Mouse (Mus musculus): ENCODE results near the gene Tmem253. TPM values are rescaled to one million over a fixed set of nuclear protein-coding genes. Genes with fewer than 3 reads are reported as not detected.

Gene Tmem253
- polyA plus RNA-seq, 1 experiment from 2014 or later = 1.5 TPM

DNA sequence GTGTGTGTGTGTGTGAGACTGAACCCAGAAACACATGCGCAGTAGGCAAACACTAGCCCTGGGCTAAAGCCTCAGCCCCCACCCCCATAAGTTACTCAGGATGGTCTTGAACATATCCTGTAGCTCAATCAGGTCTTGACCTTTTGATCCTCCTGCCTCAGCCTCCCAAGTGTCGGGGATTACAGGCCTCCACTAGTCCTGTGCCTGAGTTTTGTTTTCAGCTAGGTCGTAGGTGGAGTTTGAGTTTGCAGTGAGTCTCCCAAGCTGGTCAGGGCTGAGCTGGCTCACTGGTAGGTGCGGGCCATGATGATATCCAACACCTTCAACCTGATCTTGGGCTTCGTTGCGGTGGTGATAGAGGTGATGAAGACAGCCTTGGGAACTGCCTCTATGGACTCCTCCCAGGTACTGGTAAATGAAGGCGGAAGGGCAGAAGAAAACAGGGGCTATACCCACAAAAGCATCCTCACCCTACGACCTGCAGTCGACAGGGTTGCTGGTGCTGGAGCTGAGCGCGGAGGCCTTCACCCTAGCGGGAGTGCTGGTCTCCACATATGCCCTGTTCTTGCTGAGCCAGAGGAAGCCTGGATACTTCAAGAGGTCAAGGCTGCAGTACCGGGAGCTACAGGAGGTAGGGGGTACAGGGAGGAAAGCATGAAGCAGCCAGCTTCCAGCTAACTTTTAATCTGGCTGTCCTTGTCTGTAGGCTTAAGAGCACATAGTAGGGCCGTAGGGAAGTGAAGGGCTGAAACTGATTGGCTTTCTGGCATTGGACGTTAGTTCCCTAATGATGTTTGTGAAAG, 3.0 kb downstream of the Tmem253 start:
- Histone ChIP-seq H3K4me1 (ENCODE audit: control insufficient read depth in 2 of 2, insufficient read depth in 2 of 2, low read length in 2 of 2) (peaks cover 17 to 44% of the 10 kb centered on the region in 2 experiments), H3K36me3 (ENCODE audit: control insufficient read depth, insufficient read depth, low read length) (no peaks in the 10 kb centered on the region), H3K27ac (replicated peaks in 1 of 2; ENCODE audit: control insufficient read depth in 1 of 2, insufficient read depth in 1 of 2, low read depth in 2 of 2, low read length in 2 of 2) (peak overlapping the region in 1 of 2 experiments; percentile 100; a peak in 1 of 4 replicates), H3K9me3 (ENCODE audit: control insufficient read depth, low read length) (no peaks in the 10 kb centered on the region), H3K27me3 (ENCODE audit: control insufficient read depth, insufficient read depth, low read length) (no peaks in the 10 kb centered on the region), H3K4me2 (ENCODE audit: low read length) (peak overlapping the region; percentile 87), H3K4me3 (ENCODE audit: control insufficient read depth in 1 of 2, insufficient read depth in 1 of 2, low read depth in 1 of 2, low read length in 2 of 2) (peak overlapping the region in 1 of 2 experiments; percentile 67; a peak in 2 of 4 replicates), H3K9ac (ENCODE audit: low read length) (peak overlapping the region; percentile 96)
- ATAC-seq (ENCODE audit: insufficient number of reproducible peaks, insufficient read depth, low FRiP score, low read depth) = no peak
- WGBS = 84% methylated on average over 15 of the region's 15 CpGs

DNA sequence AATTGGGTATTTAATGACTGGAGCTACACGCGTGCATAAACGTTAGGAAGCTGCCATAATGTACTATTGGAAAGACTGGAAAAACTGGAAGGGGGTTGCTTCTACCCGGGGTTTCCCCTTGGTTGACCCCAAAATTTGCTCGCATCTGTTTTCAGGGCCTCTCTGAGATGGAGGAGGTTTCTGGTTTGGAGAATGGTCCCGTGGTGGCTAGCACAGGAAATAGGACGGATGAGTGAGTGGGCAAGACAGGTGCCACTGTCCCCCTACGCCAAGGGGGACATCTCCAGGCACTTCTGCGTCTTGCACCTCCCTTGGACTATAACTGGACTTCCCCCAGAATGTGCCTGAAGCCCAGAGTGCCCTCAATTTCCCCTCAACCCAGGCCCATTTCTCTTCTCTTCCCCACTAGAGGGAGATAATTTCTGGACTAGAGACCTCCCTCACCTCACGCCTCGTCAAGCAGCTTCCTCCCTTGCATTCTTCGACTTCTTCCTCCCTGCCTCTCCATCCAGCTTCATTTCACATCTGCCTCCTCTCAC, 3.7 kb downstream of the Tmem253 start:
- Histone ChIP-seq H3K9me3 (ENCODE audit: control insufficient read depth, low read length) (no peaks in the 10 kb centered on the region), H3K4me3 (ENCODE audit: control insufficient read depth in 1 of 2, insufficient read depth in 1 of 2, low read depth in 1 of 2, low read length in 2 of 2) (peak overlapping the region; percentile 63 to 67), H3K4me2 (ENCODE audit: low read length) (peak overlapping the region; percentile 87), H3K9ac (ENCODE audit: low read length) (peak overlapping the region; percentile 96), H3K36me3 (ENCODE audit: control insufficient read depth, insufficient read depth, low read length) (no peaks in the 10 kb centered on the region), H3K27me3 (ENCODE audit: control insufficient read depth, insufficient read depth, low read length) (no peaks in the 10 kb centered on the region), H3K27ac (replicated peaks in 1 of 2; ENCODE audit: control insufficient read depth in 1 of 2, insufficient read depth in 1 of 2, low read depth in 2 of 2, low read length in 2 of 2) (peak overlapping the region; percentile 84 to 100), H3K4me1 (ENCODE audit: control insufficient read depth in 2 of 2, insufficient read depth in 2 of 2, low read length in 2 of 2) (peaks cover 18 to 46% of the 10 kb centered on the region in 2 experiments)
- ATAC-seq (ENCODE audit: insufficient number of reproducible peaks, insufficient read depth, low FRiP score, low read depth) = 0 out of 2 replicates have a peak, but pooled peaks have one; percentile 0
- 32% methylated on average over 12 of the region's 12 CpGs for WGBS

DNA sequence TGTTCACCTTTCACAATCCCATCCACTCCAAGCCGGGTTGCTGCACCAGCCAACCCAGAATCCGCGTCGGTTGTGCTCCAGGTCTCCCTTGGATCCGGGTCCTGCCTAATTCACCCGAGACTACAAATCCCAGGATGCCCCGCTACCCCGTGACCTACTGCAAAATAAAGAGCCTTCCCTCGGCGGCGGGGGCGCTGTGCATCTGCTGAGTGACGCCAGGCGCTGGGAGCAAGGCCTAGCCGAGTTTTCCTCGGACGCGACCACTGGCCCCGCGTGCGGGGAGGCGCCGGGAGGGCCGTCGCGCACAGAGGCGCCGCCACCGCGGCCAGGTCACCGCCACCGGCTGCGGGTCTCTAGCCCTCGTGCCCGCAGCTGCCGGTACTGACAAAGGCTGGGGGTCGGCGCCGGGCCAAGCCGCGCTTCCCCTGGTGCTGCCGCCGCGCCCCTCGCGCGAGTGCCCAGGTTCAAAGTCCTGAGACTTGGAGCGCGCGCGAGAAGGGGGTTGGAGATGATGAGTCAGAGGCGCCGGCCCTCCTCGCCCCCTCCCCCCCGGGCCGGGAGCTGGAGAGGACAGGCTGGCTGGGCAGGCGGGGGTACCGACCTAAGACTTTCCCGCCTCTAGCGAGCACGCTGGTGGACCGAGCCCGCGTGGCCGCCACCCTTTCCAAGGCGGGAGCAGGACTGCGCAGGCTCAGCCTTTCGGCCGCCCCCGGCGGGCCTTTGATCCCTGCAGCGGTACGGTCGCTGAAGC, 4.3 kb downstream of the Tmem253 start:
- Histone ChIP-seq H3K27ac (replicated peaks in 1 of 2; ENCODE audit: control insufficient read depth in 1 of 2, insufficient read depth in 1 of 2, low read depth in 2 of 2, low read length in 2 of 2) (peak overlapping the region; percentile 100), H3K9ac (ENCODE audit: low read length) (peak overlapping the region; percentile 96), H3K9me3 (ENCODE audit: control insufficient read depth, low read length) (no peaks in the 10 kb centered on the region), H3K36me3 (ENCODE audit: control insufficient read depth, insufficient read depth, low read length) (no peaks in the 10 kb centered on the region), H3K27me3 (ENCODE audit: control insufficient read depth, insufficient read depth, low read length) (no peaks in the 10 kb centered on the region), H3K4me1 (ENCODE audit: control insufficient read depth in 2 of 2, insufficient read depth in 2 of 2, low read length in 2 of 2) (peaks cover 18 to 46% of the 10 kb centered on the region in 2 experiments), H3K4me2 (ENCODE audit: low read length) (peak overlapping the region; percentile 87), H3K4me3 (ENCODE audit: control insufficient read depth in 1 of 2, insufficient read depth in 1 of 2, low read depth in 1 of 2, low read length in 2 of 2) (peak overlapping the region; percentile 67 to 72)
- peak; percentile 88 for ATAC-seq (ENCODE audit: insufficient number of reproducible peaks, insufficient read depth, low FRiP score, low read depth)
- under 1% methylated on average over 74 of the region's 74 CpGs for WGBS

DNA sequence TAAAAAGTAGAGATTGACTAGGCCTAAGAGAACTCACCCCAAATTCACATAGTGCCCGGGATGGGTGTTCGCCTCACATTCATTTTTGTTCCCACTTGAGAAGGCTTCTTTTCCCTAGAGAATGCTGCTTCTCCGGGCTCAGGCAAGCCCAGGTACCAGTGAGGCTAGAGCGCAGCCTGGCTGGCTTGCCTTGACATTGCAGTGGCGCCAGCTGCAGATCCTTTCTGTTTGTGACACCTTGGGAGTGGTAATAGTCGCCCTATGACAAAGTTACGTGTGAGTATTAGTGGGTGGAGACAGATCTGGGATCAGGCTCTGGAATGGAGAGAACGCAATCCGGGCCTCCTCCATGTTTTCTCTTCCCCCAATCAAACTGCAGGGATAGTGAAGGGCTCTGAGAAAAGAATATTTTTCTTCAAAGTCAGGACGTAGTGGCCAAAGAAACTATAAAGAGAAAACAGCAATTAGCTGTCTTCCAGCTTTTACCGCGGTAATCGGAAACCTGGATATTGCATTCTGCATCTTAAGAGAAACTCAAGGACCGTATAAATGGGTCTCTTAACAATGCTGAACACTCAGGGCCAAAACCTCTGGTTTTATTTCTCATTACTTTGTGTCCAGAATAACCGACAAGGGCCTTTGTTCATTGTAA, 5.2 kb downstream of the Tmem253 start, which contains the start of gene Zfp219:
Zfp219 (minus strand) TSS at position 248 of the 652 bp plus-strand sequence.
- WGBS = 8% methylated on average over 15 of the region's 15 CpGs
- H3K4me3 ChIP-seq (ENCODE audit: control insufficient read depth in 1 of 2, insufficient read depth in 1 of 2, low read depth in 1 of 2, low read length in 2 of 2) = peak within 1 kb of the TSS; percentile 67 to 72

DNA sequence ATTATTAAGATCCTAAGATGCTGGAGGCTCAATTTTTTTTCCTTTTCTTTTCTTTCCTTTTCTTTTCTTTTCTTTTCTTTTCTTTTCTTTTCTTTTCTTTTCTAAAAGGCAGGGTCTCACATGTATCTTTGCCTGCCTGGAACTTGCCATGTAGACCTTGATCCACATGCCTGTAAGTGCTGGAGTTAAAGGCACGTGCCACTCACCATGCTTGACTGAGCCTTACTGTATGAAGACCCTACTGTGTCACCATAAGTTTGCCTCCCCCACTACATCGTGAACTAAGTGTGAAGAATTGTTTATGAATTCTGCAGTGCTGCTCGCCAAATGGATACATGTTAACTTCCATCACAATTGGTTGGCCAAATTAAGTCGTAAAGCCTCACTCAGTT, 5.7 kb downstream of the Tmem253 start:
- Histone ChIP-seq H3K9ac (ENCODE audit: low read length) (peak overlapping the region; percentile 96), H3K4me3 (ENCODE audit: control insufficient read depth in 1 of 2, insufficient read depth in 1 of 2, low read depth in 1 of 2, low read length in 2 of 2) (peak overlapping the region in 1 of 2 experiments; percentile 67; a peak in 1 of 4 replicates)

More for the DNA sequence above, 5.2 kb downstream of the Tmem253 start, which contains the start of gene Zfp219:
- H3K27ac ChIP-seq (replicated peaks in 1 of 2; ENCODE audit: control insufficient read depth in 1 of 2, insufficient read depth in 1 of 2, low read depth in 2 of 2, low read length in 2 of 2) = peak within 1 kb of the TSS; percentile 100
- H3K4me1 ChIP-seq (ENCODE audit: control insufficient read depth in 2 of 2, insufficient read depth in 2 of 2, low read length in 2 of 2) = peaks cover 15 to 41% of the 10 kb centered on the region in 2 experiments
- no peaks in the 10 kb centered on the region for H3K27me3 ChIP-seq (ENCODE audit: control insufficient read depth, insufficient read depth, low read length)
- peak within 1 kb of the TSS; percentile 96 for H3K9ac ChIP-seq (ENCODE audit: low read length)
- no peaks in the 10 kb centered on the region for H3K9me3 ChIP-seq (ENCODE audit: control insufficient read depth, low read length)
- no peaks in the 10 kb centered on the region for H3K36me3 ChIP-seq (ENCODE audit: control insufficient read depth, insufficient read depth, low read length)
- peak; percentile 69 for ATAC-seq (ENCODE audit: insufficient number of reproducible peaks, insufficient read depth, low FRiP score, low read depth)
- H3K4me2 ChIP-seq (ENCODE audit: low read length) = peak within 1 kb of the TSS; percentile 87

DNA sequence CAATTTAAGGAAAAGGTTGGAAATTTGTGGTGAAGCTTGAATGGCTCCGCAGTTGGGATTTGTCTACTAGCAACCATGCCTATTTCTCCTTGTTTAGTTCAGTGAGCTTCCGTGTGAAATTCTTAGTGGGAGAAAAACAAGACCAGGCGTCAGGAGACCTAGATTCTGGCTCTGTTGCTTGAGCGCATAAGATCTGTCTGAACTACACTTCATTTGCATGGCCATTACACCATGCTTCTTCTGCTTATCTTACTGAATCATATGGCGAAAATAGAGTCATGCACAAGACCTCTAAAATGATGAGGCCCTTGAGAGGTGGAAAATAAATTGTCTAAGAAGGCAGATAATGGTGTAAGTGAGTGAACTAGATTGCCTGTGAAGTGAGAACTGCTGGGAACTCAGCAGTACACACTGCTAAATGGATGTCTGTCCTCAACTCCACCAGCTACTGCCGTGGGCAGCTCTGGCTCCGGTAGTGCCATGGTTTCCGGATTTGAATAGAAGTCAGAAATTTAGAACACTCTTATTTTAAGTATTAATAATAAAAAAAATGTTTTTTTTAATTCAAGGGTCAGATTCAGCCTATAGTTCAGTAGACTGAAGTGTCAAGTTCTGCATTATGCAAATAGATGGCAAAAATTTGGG, 6.2 kb downstream of the Tmem253 start:
- Histone ChIP-seq H3K36me3 (ENCODE audit: control insufficient read depth, insufficient read depth, low read length) (no peaks in the 10 kb centered on the region), H3K4me2 (ENCODE audit: low read length) (no peak overlapping the region; the same call in 1 of the 2 replicates), H3K27ac (replicated peaks in 1 of 2; ENCODE audit: control insufficient read depth in 1 of 2, insufficient read depth in 1 of 2, low read depth in 2 of 2, low read length in 2 of 2) (peak overlapping the region in 1 of 2 experiments; percentile 100; a peak in 2 of 4 replicates), H3K27me3 (ENCODE audit: control insufficient read depth, insufficient read depth, low read length) (no peaks in the 10 kb centered on the region), H3K4me1 (ENCODE audit: control insufficient read depth in 2 of 2, insufficient read depth in 2 of 2, low read length in 2 of 2) (peaks cover 15 to 30% of the 10 kb centered on the region in 2 experiments), H3K4me3 (ENCODE audit: control insufficient read depth in 1 of 2, insufficient read depth in 1 of 2, low read depth in 1 of 2, low read length in 2 of 2) (no peak overlapping the region), H3K9ac (ENCODE audit: low read length) (no peak overlapping the region), H3K9me3 (ENCODE audit: control insufficient read depth, low read length) (no peaks in the 10 kb centered on the region)
- 88% methylated on average over 8 of the region's 8 CpGs for WGBS
- ATAC-seq (ENCODE audit: insufficient number of reproducible peaks, insufficient read depth, low FRiP score, low read depth) = no peak

More for the DNA sequence above, 5.7 kb downstream of the Tmem253 start:
- H3K27ac ChIP-seq (replicated peaks in 1 of 2; ENCODE audit: control insufficient read depth in 1 of 2, insufficient read depth in 1 of 2, low read depth in 2 of 2, low read length in 2 of 2) = peak overlapping the region; percentile 100
- no peak for ATAC-seq (ENCODE audit: insufficient number of reproducible peaks, insufficient read depth, low FRiP score, low read depth)
- peaks cover 15 to 36% of the 10 kb centered on the region in 2 experiments for H3K4me1 ChIP-seq (ENCODE audit: control insufficient read depth in 2 of 2, insufficient read depth in 2 of 2, low read length in 2 of 2)
- no peaks in the 10 kb centered on the region for H3K36me3 ChIP-seq (ENCODE audit: control insufficient read depth, insufficient read depth, low read length)
- H3K4me2 ChIP-seq (ENCODE audit: low read length) = peak overlapping the region; percentile 87
- H3K27me3 ChIP-seq (ENCODE audit: control insufficient read depth, insufficient read depth, low read length) = no peaks in the 10 kb centered on the region
- H3K9me3 ChIP-seq (ENCODE audit: control insufficient read depth, low read length) = no peaks in the 10 kb centered on the region
- 85% methylated on average over 4 of the region's 4 CpGs for WGBS
